ENCODE assay signal across 12 mouse cellular contexts in the genomic region with DNA sequence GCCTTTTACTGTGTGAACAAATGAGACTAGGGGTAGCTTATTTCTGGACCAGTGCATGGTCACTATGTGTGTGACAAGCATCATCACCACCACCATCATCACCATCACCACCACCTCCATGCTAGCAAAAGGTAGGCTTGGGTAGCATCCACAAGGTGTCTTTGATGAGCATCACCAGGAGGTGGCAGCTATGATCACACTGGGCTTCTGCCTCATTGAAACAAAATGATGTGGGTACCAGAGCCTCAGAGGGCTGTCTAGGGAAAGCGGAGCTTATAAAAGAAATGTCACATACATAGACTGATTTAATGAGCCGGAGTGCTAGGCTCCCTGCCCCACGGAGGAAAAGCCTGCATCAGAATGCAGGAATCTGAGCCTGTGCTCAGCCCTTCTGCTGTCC. TPM values are rescaled to one million over a fixed set of nuclear protein-coding genes. Genes with fewer than 3 reads are reported as not detected.
A peak's percentile ranks its signal among the peaks of the same experiment; 100 is the strongest.
DNase-seq lines count a peak whose midpoint lies in the region; ATAC-seq and TF ChIP-seq lines count a peak whose summit lies in the region.
"Had no signal": no experiment of that assay in that cellular context is flagged by ENCODE, and none has a peak within 500 bp of the region (broad histone marks: within the 10 kb centered on the region; RNA-seq: fewer than 3 reads in every experiment).

No protein-coding gene starts in this region.

- peaks cover 37% of the 10 kb centered on the region for H3K4me1 ChIP-seq in forebrain, embryonic 10.5 days
- H3K4me1 ChIP-seq in forebrain, embryonic 15.5 days: peaks cover 16% of the 10 kb centered on the region
- H3K4me1 ChIP-seq in lung, postnatal 0 days (ENCODE audit: insufficient read depth, low read depth, low read length): peaks cover 6% of the 10 kb centered on the region; the same call in 1 of the 2 replicates
- H3K4me1 ChIP-seq in hindbrain, postnatal 0 days (ENCODE audit: insufficient read depth, low read length): peaks cover 6% of the 10 kb centered on the region
- H3K4me1 ChIP-seq in small intestine, adult 2 months (ENCODE audit: control insufficient read depth, insufficient read depth, insufficient read length, low read length): peaks cover 19% of the 10 kb centered on the region

- peak overlapping the region; percentile 60 for H3K27ac ChIP-seq in forebrain, embryonic 10.5 days
- no peak overlapping the region for H3K27ac ChIP-seq in forebrain, embryonic 15.5 days (replicated peaks)
- H3K27ac ChIP-seq in lung, postnatal 0 days (ENCODE audit: low read length): no peak overlapping the region
- no peak overlapping the region for H3K27ac ChIP-seq in hindbrain, postnatal 0 days
- peak overlapping the region; percentile 62; the same call in 1 of the 2 replicates for H3K27ac ChIP-seq in small intestine, adult 2 months (ENCODE audit: insufficient read depth, low read depth, low read length)
- H3K27ac ChIP-seq: heart, embryonic 13.5 days; macrophage had no signal

- WGBS in forebrain, embryonic 10.5 days: 82% methylated on average over 3 of the region's 3 CpGs
- WGBS in forebrain, embryonic 15.5 days: 66% methylated on average over 3 of the region's 3 CpGs
- 72% methylated on average over 3 of the region's 3 CpGs for whole genome bisulfite sequencing in lung, postnatal 0 days
- 65% methylated on average over 3 of the region's 3 CpGs for WGBS in hindbrain, postnatal 0 days
- WGBS in small intestine, adult 2 months: 57% methylated on average over 3 of the region's 3 CpGs

- H3K4me3 ChIP-seq in forebrain, embryonic 10.5 days: no peak overlapping the region
- no peak overlapping the region for H3K4me3 ChIP-seq in forebrain, embryonic 15.5 days
- H3K4me3 ChIP-seq in lung, postnatal 0 days (ENCODE audit: low read depth, low read length): no peak overlapping the region
- H3K4me3 ChIP-seq in hindbrain, postnatal 0 days (ENCODE audit: low read length): no peak overlapping the region
- peak overlapping the region; percentile 17; the same call in 1 of the 2 replicates for H3K4me3 ChIP-seq in small intestine, adult 2 months (ENCODE audit: low read depth, low read length)
- H3K4me3 ChIP-seq: heart, embryonic 13.5 days; myocyte had no signal

- H3K4me2 ChIP-seq in forebrain, embryonic 15.5 days (replicated peaks): no peak overlapping the region
- no peak overlapping the region for H3K4me2 ChIP-seq in lung, postnatal 0 days (replicated peaks; ENCODE audit: low read depth, low read length)
- H3K4me2 ChIP-seq in hindbrain, postnatal 0 days (ENCODE audit: low read depth, low read length): no peak overlapping the region
- H3K4me2 ChIP-seq: heart, embryonic 13.5 days had no signal

- TF ChIP-seq POLR2A in small intestine, adult 2 months (IDR thresholded peaks at IDR 0.05; ENCODE audit: low read depth, low read length): no peak

- no peak overlapping the region for H3K9ac ChIP-seq in forebrain, embryonic 15.5 days (replicated peaks)
- no peak overlapping the region for H3K9ac ChIP-seq in lung, postnatal 0 days (replicated peaks; ENCODE audit: low read depth)
- H3K9ac ChIP-seq in hindbrain, postnatal 0 days (replicated peaks; ENCODE audit: low read length): no peak overlapping the region

- no peak for DNase-seq in forebrain, embryonic 10.5 days (ENCODE audit: extremely low spot score, low spot score)
- no peak for DNase-seq in lung, postnatal 0 days (ENCODE audit: low spot score)
- DNase-seq in lung, postnatal 36 days: no peak
- no peak for DNase-seq in hindbrain, postnatal 0 days (ENCODE audit: low spot score)
- DNase-seq in heart, adult 8-10 months (ENCODE audit: low spot score): no peak
- DNase-seq: right cerebral cortex, adult 18-20 months had no signal

- no peak for ATAC-seq in forebrain, embryonic 15.5 days (replicated peaks)
- no peak for ATAC-seq in lung, postnatal 0 days
- no peak for ATAC-seq in hindbrain, postnatal 0 days
- no peak for ATAC-seq in activated CD4-positive, CD25-positive, alpha-beta regulatory T cell, adult 4 months

- peak; percentile 38 for TF ChIP-seq CTCF in lung, postnatal 0 days (IDR thresholded peaks at IDR 0.05)
- peak; percentile 30; the same call in 1 of the 2 replicates for TF ChIP-seq CTCF in hindbrain, postnatal 0 days (IDR thresholded peaks at IDR 0.05; ENCODE audit: low read depth)
- no peak for TF ChIP-seq CTCF in small intestine, adult 2 months (IDR thresholded peaks at IDR 0.05; ENCODE audit: extremely low read depth, insufficient read length, insufficient replicate concordance, low read depth, low read length)

- no peaks in the 10 kb centered on the region for H3K9me3 ChIP-seq in forebrain, embryonic 10.5 days
- no peaks in the 10 kb centered on the region for H3K9me3 ChIP-seq in forebrain, embryonic 15.5 days
- no peaks in the 10 kb centered on the region for H3K9me3 ChIP-seq in lung, postnatal 0 days (ENCODE audit: low read length)
- H3K9me3 ChIP-seq in hindbrain, postnatal 0 days (ENCODE audit: low read length): no peaks in the 10 kb centered on the region
- H3K9me3 ChIP-seq: heart, embryonic 13.5 days had no signal

- TF ChIP-seq EP300 in lung, postnatal 0 days (IDR thresholded peaks at IDR 0.05): no peak

- H3K27me3 ChIP-seq in forebrain, embryonic 10.5 days (ENCODE audit: poor library complexity, severe bottlenecking): peaks cover 11% of the 10 kb centered on the region
- no peaks in the 10 kb centered on the region for H3K27me3 ChIP-seq in forebrain, embryonic 15.5 days
- no peaks in the 10 kb centered on the region for H3K27me3 ChIP-seq in lung, postnatal 0 days (replicated peaks; ENCODE audit: insufficient read depth, low read length)
- H3K27me3 ChIP-seq in hindbrain, postnatal 0 days (ENCODE audit: insufficient read depth, low read length): no peaks in the 10 kb centered on the region
- H3K27me3 ChIP-seq in small intestine, adult 2 months (ENCODE audit: control insufficient read depth, insufficient read depth, low read length): no peaks in the 10 kb centered on the region
- H3K27me3 ChIP-seq: heart, embryonic 13.5 days had no signal

- H3K36me3 ChIP-seq in forebrain, embryonic 10.5 days (replicated peaks): no peaks in the 10 kb centered on the region
- no peaks in the 10 kb centered on the region for H3K36me3 ChIP-seq in forebrain, embryonic 15.5 days
- no peaks in the 10 kb centered on the region for H3K36me3 ChIP-seq in lung, postnatal 0 days (ENCODE audit: insufficient read depth, low read length)
- H3K36me3 ChIP-seq in hindbrain, postnatal 0 days (ENCODE audit: insufficient read depth, low read length): no peaks in the 10 kb centered on the region
- H3K36me3 ChIP-seq in small intestine, adult 2 months (ENCODE audit: control insufficient read depth, insufficient read depth, low read length): no peaks in the 10 kb centered on the region
- H3K36me3 ChIP-seq: heart, embryonic 13.5 days had no signal

RNA-seq across cellular contexts. Expression of gene Rbfox2, which starts 31.1 kb away (rescaled TPM):
- polyA plus RNA-seq in forebrain, embryonic 10.5 days (2016; fragmentation: Nextera tagmentation; extraction: Ambion mirVana): 35.8 and 39.0 TPM in 2 replicates
- 173 and 183 TPM in 2 replicates for polyA plus RNA-seq in forebrain, embryonic 15.5 days (2015; fragmentation: Nextera tagmentation; extraction: Ambion mirVana)
- 17.4 and 18.8 TPM in 2 replicates for polyA plus RNA-seq in lung, postnatal 0 days (2015; fragmentation: Nextera tagmentation; extraction: Ambion mirVana)
- 294 and 339 TPM in 2 replicates for total RNA-seq in hindbrain, postnatal 0 days (2014; rRNA removed)
- polyA plus RNA-seq in hindbrain, postnatal 0 days (2015; fragmentation: Nextera tagmentation; extraction: Ambion mirVana): 84.1 and 91.9 TPM in 2 replicates
- 25.1 and 34.7 TPM in 2 replicates for polyA plus RNA-seq in small intestine, adult 2 months (2012; rRNA removed)
- polyA plus RNA-seq in activated CD4-positive, CD25-positive, alpha-beta regulatory T cell, adult 4 months (2017; shearing (Covaris generic)): under 1 TPM in 1 of 2 experiments, not detected in 1; 0.05 TPM
- 100 to 1,000 TPM in 2 of 4 experiments, 10 to 100 TPM in 2; 87.6 to 108 (median 101) TPM for total RNA-seq in heart, adult 8-10 months (2022)

Comparison
In these comparisons a context has a peak if more than half of its experiments do, and no peak if none do; other contexts are left out.
1. H3K27ac ChIP-seq: peak in forebrain, embryonic 10.5 days (single experiment) and small intestine, adult 2 months (single experiment); none in forebrain, embryonic 15.5 days (single experiment), lung, postnatal 0 days (single experiment) and hindbrain, postnatal 0 days (single experiment).
2. RNA of gene Rbfox2, which starts 31.1 kb away (polyA plus RNA-seq): 173 to 183 TPM in forebrain, embryonic 15.5 days, 84.1 to 91.9 TPM in hindbrain, postnatal 0 days, 35.8 to 39.0 TPM in forebrain, embryonic 10.5 days, 25.1 to 34.7 TPM in small intestine, adult 2 months and 17.4 to 18.8 TPM in lung, postnatal 0 days; 0.05 TPM in activated CD4-positive, CD25-positive, alpha-beta regulatory T cell, adult 4 months; every median in the first group is over 10 times any median in the second.